Mouse (Mus musculus) embryonic facial prominence, embryonic 14.5 days (tissue): ENCODE results near the gene Adra1b. TPM values are rescaled to one million over a fixed set of nuclear protein-coding genes. Genes with fewer than 3 reads are reported as not detected.
A peak's percentile ranks its signal among the peaks of the same experiment; 100 is the strongest.

Source experiments
- ATAC-seq: fragments of 200-750 bp; cut with Nextera tagmentation; 2 replicates; pipeline ENCODE4 v1.8.0; 2017; ENCODE audit warnings: low read depth, moderate number of reproducible peaks, moderate TSS enrichment
- DNase-seq: peaks from one replicate; pipeline ENCODE4 v3.0.0-alpha.2; 2015; ENCODE audit warnings: low spot score
- H3K27ac ChIP-seq: fragments of 300-500 bp; sonication (generic); replicated peaks from 2 replicates; pipeline ENCODE4 v1.5.1; 2014; ENCODE audit warnings: low read depth, mild to moderate bottlenecking, low read length, moderate library complexity
- H3K27me3 ChIP-seq: fragments of 300-500 bp; sonication (generic); replicated peaks from 2 replicates; pipeline ENCODE4 v1.6.1; 2014; ENCODE audit warnings: low read length; ENCODE audit not compliant: control insufficient read depth, insufficient read depth
- H3K36me3 ChIP-seq: fragments of 300-500 bp; sonication (generic); 2 replicates; pipeline ENCODE4 v1.6.1; 2014; ENCODE audit warnings: low read length, mixed read lengths; ENCODE audit not compliant: control insufficient read depth, insufficient read depth
- H3K4me1 ChIP-seq: fragments of 300-500 bp; sonication (generic); 2 replicates; pipeline ENCODE4 v1.6.1; 2014; ENCODE audit warnings: antibody characterized with exemption, low read length; ENCODE audit not compliant: control insufficient read depth, insufficient read depth
- H3K4me2 ChIP-seq: fragments of 300-500 bp; sonication (generic); 2 replicates; pipeline ENCODE4 v1.6.1; 2014; ENCODE audit warnings: low read depth, mild to moderate bottlenecking, low read length, moderate library complexity, mixed read lengths
- H3K4me3 ChIP-seq: fragments of 300-500 bp; sonication (generic); 2 replicates; pipeline ENCODE4 v1.5.1; 2014; ENCODE audit warnings: low read depth, mild to moderate bottlenecking, low read length
- H3K9ac ChIP-seq: fragments of 300-500 bp; sonication (generic); 2 replicates; pipeline ENCODE4 v1.6.1; 2014; ENCODE audit warnings: low read depth, mild to moderate bottlenecking, low read length, moderate library complexity, mixed read lengths
- H3K9me3 ChIP-seq: fragments of 300-500 bp; sonication (generic); 2 replicates; pipeline ENCODE4 v1.6.1; 2016; ENCODE audit warnings: low read length; ENCODE audit not compliant: control insufficient read depth
- WGBS: fragments of 180-500 bp; shearing (Covaris S2); extraction: QIAGEN DNeasy Blood & Tissue Kit; methylation state at CpG from one replicate; pipeline ENCODE4 v1.1.7; 2014; 5-methylcytosine and 5-hydroxymethylcytosine counted together
- polyA plus RNA-seq: library from polyadenylated mRNA; unstranded; fragments of >200 nt; fragmentation: Nextera tagmentation; extraction: Ambion mirVana; gene quantifications from 2 replicates; pipeline ENCODE4 v1.2.1, GENCODE M21; 2014

Gene Adra1b
- polyA plus RNA-seq, 1 experiment from 2014 or later = 0.67 TPM

DNA sequence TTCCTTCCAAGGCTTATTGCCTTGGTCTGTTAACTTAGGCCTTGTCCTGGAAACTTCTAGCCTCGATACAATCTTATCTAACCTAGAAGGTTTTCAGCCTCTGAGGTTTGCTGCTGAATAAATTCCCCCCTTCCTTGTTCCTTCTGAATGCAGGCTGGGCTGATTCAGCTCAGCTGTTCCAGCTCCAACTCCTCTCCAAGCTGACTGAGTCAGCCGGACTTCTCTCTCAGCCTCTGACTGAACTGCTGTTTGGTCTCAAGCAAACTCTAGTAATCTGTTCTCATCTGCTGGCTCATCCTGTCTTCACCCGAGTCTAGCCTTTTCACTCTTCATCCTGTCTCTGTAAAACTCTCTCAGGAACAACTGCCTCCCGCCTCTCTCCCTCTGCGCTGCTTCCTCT lies 121.5 kb downstream of the Adra1b start:
- no peak for DNase-seq
- H3K27me3 ChIP-seq = peaks cover 19% of the 10 kb centered on the region
- H3K9ac ChIP-seq = no peak overlapping the region
- no peaks in the 10 kb centered on the region for H3K4me1 ChIP-seq
- no peak overlapping the region for H3K4me2 ChIP-seq
- ATAC-seq = no peak
- no peaks in the 10 kb centered on the region for H3K36me3 ChIP-seq
- H3K4me3 ChIP-seq = no peak overlapping the region
- no peaks in the 10 kb centered on the region for H3K9me3 ChIP-seq
- 76% methylated on average over 5 of the region's 5 CpGs for WGBS
- no peak overlapping the region for H3K27ac ChIP-seq

DNA sequence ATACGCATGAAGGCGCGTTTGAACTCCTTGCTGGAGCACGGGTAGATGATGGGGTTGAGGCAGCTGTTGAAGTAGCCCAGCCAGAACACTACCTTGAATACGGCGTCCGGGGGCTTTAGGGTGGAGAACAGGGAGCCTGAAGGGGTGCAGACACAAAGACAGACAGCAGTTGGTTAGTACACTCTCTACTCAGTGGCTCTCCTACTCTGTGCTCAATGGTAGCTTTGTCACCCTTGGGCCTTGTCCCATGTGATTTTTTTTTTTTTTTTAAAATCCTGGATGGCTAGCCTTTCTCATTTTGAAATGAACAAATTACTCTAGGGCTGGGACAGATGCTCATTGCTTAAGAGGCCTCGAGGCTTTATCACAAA lies 124.7 kb downstream of the Adra1b start:
- H3K4me1 ChIP-seq = no peaks in the 10 kb centered on the region; the same call in 1 of the 2 replicates
- H3K4me2 ChIP-seq = peak overlapping the region; percentile 71
- no peak for ATAC-seq
- H3K36me3 ChIP-seq = no peaks in the 10 kb centered on the region
- no peak for DNase-seq
- H3K9me3 ChIP-seq = no peaks in the 10 kb centered on the region
- peaks cover 29% of the 10 kb centered on the region for H3K27me3 ChIP-seq
- 0 out of 2 replicates have a peak overlapping the region, but pooled peaks have one; percentile 51 for H3K9ac ChIP-seq
- 21% methylated on average over 8 of the region's 8 CpGs for WGBS
- peak overlapping the region; percentile 42 for H3K4me3 ChIP-seq
- H3K27ac ChIP-seq = no peak overlapping the region

DNA sequence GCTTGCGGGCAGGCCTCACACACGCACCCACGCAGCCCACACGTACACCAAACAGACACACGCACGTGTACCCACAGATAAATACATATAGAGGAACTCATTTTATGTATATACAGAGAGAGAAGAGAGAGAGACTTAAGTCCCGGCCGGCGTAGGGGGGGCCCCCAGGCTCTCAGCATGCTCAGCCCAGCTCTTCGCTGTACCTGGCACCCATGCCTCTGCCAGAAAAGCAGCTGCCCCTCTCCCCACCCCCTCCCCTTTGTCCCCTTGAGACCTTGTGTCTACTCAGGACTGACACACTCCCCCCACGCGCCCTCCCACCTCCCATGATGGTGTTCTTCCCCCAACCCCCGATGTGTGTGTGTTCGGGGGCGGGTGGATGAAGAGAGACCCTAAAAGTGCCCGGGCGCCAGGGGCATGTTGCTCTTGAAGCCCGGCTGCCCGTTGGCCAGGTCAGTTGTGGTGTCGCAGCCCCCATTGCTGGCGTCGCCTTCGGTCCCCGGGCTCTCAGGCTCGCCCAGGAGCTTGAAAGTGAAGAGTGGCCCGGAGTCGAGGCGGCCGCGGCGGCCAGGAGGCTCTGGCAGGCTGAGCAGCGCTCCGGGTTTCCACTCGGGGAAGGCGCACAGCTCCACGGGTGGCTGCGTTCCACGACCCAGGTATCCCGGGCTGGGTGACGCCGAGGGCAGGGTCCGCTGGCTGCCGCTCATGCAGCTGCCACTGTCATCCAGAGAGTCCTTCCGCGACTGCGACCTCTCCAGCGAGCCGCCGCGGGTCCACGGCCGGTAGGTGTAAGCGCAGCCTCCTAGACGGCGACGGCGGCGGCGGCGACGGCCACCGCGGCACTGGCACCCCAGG lies 125.3 kb downstream of the Adra1b start:
- DNase-seq (peak; percentile 12), ATAC-seq (no peak)
- 16% methylated on average over 44 of the region's 63 CpGs for WGBS
- no peaks in the 10 kb centered on the region for H3K36me3 ChIP-seq
- H3K27ac ChIP-seq = no peak overlapping the region
- peak overlapping the region; percentile 42 for H3K4me3 ChIP-seq
- peak overlapping the region; percentile 51; the same call in 1 of the 2 replicates for H3K9ac ChIP-seq
- H3K27me3 ChIP-seq = peaks cover 29% of the 10 kb centered on the region
- H3K4me1 ChIP-seq = no peaks in the 10 kb centered on the region; the same call in 1 of the 2 replicates
- peak overlapping the region; percentile 71 for H3K4me2 ChIP-seq
- no peaks in the 10 kb centered on the region for H3K9me3 ChIP-seq

DNA sequence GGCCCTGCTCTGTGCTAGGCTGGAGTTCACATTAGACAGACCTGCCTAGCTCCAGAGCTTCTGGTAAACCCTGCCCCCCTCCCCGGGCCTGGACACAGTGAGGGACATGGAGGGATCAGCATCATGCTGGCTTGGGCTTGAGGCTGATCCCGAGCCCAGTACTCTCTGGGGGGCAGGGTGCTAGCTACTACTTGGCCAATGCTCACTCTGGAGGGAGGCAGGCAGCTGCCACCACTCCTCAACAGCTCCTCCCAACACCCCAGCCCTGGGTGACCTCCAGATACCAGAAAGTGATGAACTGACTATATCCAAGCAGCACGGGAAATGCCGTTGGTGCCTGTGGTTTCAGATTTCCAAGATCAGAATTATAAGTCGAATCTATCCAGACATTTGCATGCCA lies 127.3 kb downstream of the Adra1b start:
- no peaks in the 10 kb centered on the region; the same call in 1 of the 2 replicates for H3K4me1 ChIP-seq
- H3K4me2 ChIP-seq = no peak overlapping the region
- peaks cover 31% of the 10 kb centered on the region for H3K27me3 ChIP-seq
- WGBS = 18% methylated on average over 5 of the region's 5 CpGs
- H3K9me3 ChIP-seq = no peaks in the 10 kb centered on the region
- H3K36me3 ChIP-seq = no peaks in the 10 kb centered on the region
- H3K4me3 ChIP-seq = no peak overlapping the region
- DNase-seq (peak; percentile 29), ATAC-seq (no peak)
- H3K9ac ChIP-seq = no peak overlapping the region
- H3K27ac ChIP-seq = no peak overlapping the region

DNA sequence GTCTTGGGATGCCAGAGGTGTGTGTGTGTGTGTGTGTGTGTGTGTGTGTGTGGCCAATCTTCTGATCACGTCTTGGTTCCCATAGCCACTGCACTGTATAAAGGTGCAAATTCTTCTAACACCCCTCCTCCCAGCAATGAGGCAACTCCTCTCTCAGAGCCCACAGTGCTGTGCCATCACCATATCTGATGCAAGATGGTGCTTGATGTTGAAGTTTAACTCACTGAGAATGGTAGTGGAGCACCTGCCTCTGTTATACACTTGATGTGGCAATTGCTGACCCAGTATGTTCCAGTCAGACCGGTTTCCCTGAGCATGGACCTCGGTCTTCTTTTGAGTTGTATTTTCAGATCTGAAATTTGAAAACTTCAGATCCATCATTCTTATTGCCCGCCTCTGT lies 130.9 kb downstream of the Adra1b start:
- Histone ChIP-seq H3K27ac (no peak overlapping the region), H3K9ac (no peak overlapping the region), H3K4me3 (no peak overlapping the region), H3K27me3 (peaks cover 17% of the 10 kb centered on the region), H3K4me1 (no peaks in the 10 kb centered on the region; the same call in 1 of the 2 replicates), H3K36me3 (no peaks in the 10 kb centered on the region), H3K4me2 (no peak overlapping the region), H3K9me3 (no peaks in the 10 kb centered on the region)
- ATAC-seq (no peak), DNase-seq (no peak)
- WGBS = 86% methylated on average over 4 of the region's 4 CpGs

DNA sequence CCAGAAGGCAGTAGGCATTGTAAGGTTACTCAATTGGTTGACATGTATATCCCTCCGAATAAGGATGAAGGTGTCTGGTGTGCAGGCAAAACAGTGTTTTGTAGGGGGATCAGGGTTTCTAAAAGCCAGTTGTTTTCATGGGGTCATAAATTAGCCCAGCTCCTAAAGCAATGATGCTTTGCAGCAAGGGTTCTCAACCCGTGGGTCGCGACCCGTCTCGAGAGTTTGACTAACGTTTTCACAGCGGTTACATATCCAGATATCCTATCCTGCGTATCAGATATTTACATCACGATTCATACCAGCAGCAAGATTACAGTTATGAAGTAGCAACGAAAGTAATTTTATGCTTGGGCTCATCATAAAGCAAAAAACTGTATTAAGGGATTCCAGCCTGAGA lies 133.3 kb downstream of the Adra1b start:
- 68% methylated on average over 11 of the region's 11 CpGs for WGBS
- Histone ChIP-seq H3K27ac (no peak overlapping the region), H3K4me3 (no peak overlapping the region), H3K36me3 (no peaks in the 10 kb centered on the region), H3K4me2 (peak overlapping the region; percentile 65), H3K9ac (no peak overlapping the region), H3K9me3 (no peaks in the 10 kb centered on the region), H3K4me1 (no peaks in the 10 kb centered on the region), H3K27me3 (peaks cover 2% of the 10 kb centered on the region; the same call in 1 of the 2 replicates)
- ATAC-seq = no peak
- no peak for DNase-seq

DNA sequence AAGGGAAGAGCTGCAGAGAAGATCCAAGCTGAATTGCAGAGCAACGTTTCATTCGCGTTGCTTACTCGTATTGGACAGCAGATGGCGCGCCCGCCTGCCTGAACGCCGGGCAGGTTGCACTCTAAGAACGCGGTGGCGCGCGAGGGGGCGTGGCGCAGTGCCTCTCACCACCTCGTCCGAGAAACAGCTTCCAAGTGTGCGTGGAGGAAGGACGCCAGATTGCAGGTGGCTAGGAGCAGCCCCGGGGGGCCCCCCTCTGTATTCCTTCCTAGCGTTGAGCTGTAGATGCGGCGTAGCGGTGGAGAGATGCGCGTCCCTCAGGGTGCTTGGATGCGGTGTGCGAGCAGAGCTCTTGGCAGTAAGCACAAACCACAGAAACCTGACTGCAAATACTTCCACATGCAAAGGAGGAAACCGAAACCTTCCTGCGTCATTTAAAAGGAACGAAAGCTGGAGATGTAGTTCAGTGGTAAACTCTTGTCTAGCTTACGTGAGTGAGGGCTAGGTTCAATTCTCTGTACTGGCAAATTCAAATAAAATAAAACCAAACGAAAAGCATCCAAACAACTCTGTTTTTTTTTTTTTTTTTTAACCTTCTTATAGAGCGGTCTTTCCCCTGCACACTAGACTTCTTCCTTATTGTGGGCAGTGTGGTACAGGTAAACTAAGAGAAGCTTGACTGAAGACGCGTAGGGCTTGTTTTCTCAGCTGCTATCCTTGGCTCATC lies 133.9 kb downstream of the Adra1b start:
- Histone ChIP-seq H3K27ac (no peak overlapping the region), H3K27me3 (peaks cover 2% of the 10 kb centered on the region; the same call in 1 of the 2 replicates), H3K4me3 (peak overlapping the region; percentile 47), H3K9ac (no peak overlapping the region; the same call in 1 of the 2 replicates), H3K4me2 (peak overlapping the region; percentile 65), H3K4me1 (no peaks in the 10 kb centered on the region), H3K9me3 (no peaks in the 10 kb centered on the region), H3K36me3 (no peaks in the 10 kb centered on the region)
- 6% methylated on average over 37 of the region's 37 CpGs for WGBS
- peak; percentile 93 for DNase-seq
- ATAC-seq = peak; percentile 94

DNA sequence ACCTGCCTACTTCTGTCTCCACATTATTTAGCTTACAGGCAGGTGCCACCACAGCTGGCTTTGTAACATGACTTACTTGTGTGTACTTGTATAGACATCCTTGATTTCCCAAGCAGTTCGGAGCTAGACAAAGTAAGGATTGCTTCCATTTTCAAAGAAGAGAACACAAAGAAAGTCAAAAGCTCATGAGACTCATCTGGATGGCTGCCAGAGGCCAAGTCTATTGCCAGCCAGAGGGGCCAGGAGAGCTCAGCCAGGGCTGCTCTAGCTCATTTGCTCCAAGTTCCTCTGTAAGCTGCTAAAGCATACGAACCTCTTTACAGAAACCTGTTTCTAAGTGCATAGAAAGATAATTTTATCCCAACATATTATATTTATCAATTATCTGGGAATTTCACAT lies 142.6 kb downstream of the Adra1b start:
- ATAC-seq = no peak
- Histone ChIP-seq H3K4me3 (no peak overlapping the region), H3K27ac (no peak overlapping the region), H3K9me3 (no peaks in the 10 kb centered on the region), H3K4me2 (no peak overlapping the region), H3K9ac (no peak overlapping the region), H3K4me1 (no peaks in the 10 kb centered on the region), H3K27me3 (no peaks in the 10 kb centered on the region; the same call in 1 of the 2 replicates), H3K36me3 (no peaks in the 10 kb centered on the region)
- 57% methylated on average over 2 of the region's 2 CpGs for WGBS
- peak; percentile 24 for DNase-seq
